ENCODE assay signal across 10 mouse cellular contexts in the genomic region with DNA sequence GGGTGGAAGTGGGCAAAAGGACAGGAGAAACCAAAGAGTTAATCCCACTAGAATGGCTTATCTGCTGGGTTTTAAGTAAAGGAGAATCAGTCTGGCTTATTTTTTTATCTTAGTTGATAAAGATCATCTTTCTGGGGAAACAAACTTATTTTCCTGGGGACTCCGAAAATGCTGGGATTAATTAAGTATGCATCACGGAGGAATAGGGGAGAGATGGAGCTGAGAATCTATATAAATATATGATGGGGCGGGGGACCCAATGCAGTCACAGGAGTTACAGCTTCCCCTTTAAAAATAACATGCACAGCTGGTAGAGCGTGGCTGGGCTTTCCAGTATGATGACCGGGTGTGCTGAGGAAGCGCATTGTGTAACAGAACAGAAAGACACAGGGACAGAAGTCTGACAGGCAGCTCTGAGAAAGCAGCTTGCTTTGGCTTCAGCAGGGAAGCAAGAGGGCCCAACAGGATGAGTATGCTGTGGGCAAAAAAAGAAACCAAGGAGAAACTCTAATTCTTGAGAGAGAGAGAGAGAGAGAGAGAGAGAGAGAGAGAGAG. TPM values are rescaled to one million over a fixed set of nuclear protein-coding genes. Genes with fewer than 3 reads are reported as not detected.
DNase-seq lines count a peak whose midpoint lies in the region; ATAC-seq and TF ChIP-seq lines count a peak whose summit lies in the region.
"Had no signal": no experiment of that assay in that cellular context is flagged by ENCODE, and none has a peak within 500 bp of the region (broad histone marks: within the 10 kb centered on the region; RNA-seq: fewer than 3 reads in every experiment).

No protein-coding gene starts in this region.

- peak overlapping the region; percentile 76 for H3K4me3 ChIP-seq in lung, embryonic 16.5 days (ENCODE audit: low read length)
- no peak overlapping the region for H3K4me3 ChIP-seq in thymus, adult 2 months (ENCODE audit: control insufficient read depth, insufficient read depth, low read length)
- H3K4me3 ChIP-seq: erythroblast, embryonic 14.5 days had no signal

- H3K4me2 ChIP-seq in lung, embryonic 16.5 days (ENCODE audit: low read depth, low read length) = peak overlapping the region; percentile 89

- TF ChIP-seq CTCF in thymus, adult 2 months (IDR thresholded peaks at IDR 0.05; ENCODE audit: borderline replicate concordance, control insufficient read depth, extremely low read depth, insufficient read depth, low read length, poor library complexity) = no peak

- H3K9me3 ChIP-seq in lung, embryonic 16.5 days (ENCODE audit: control insufficient read depth, low read length) = no peaks in the 10 kb centered on the region
- H3K9me3 ChIP-seq: midbrain, embryonic 12.5 days had no signal

- H3K36me3 ChIP-seq in lung, embryonic 16.5 days (ENCODE audit: control insufficient read depth, insufficient read depth, low read length) = peaks cover 4% of the 10 kb centered on the region; the same call in 1 of the 2 replicates
- no peaks in the 10 kb centered on the region for H3K36me3 ChIP-seq in thymus, adult 2 months (ENCODE audit: control insufficient read depth, insufficient read depth, low read length)
- H3K36me3 ChIP-seq: midbrain, embryonic 12.5 days had no signal

- peaks cover 45% of the 10 kb centered on the region for H3K27me3 ChIP-seq in lung, embryonic 16.5 days (ENCODE audit: control insufficient read depth, insufficient read depth, low read depth, low read length)
- peaks cover 20% of the 10 kb centered on the region for H3K27me3 ChIP-seq in thymus, adult 2 months (ENCODE audit: control insufficient read depth, insufficient read depth, low read length)

- no peak for TF ChIP-seq POLR2A in thymus, adult 2 months (IDR thresholded peaks at IDR 0.05; ENCODE audit: control insufficient read depth, extremely low read depth, insufficient read depth, low read length, poor library complexity)

- H3K4me1 ChIP-seq in lung, embryonic 16.5 days (replicated peaks; ENCODE audit: control insufficient read depth, insufficient read depth, low read length) = peaks cover 18% of the 10 kb centered on the region
- H3K4me1 ChIP-seq in thymus, adult 2 months (replicated peaks; ENCODE audit: control insufficient read depth, insufficient read depth, low read length) = peaks cover 15% of the 10 kb centered on the region; the same call in 1 of the 2 replicates

- WGBS in lung, embryonic 16.5 days = 22% methylated on average over 6 of the region's 6 CpGs
- WGBS in thymus, adult 2 months = 76% methylated on average over 6 of the region's 6 CpGs

- peak; percentile 40 for DNase-seq in embryo, embryonic 10.5 days (ENCODE audit: low spot score)
- DNase-seq in embryo, embryonic 9.5 days (ENCODE audit: extremely low spot score) = no peak
- peak; percentile 21 to 31 for DNase-seq in spleen, postnatal 36 days (ENCODE audit: low spot score in 2 of 2)
- no peak for DNase-seq in spleen, adult 12 weeks (ENCODE audit: low spot score)
- DNase-seq in thymus, adult 2 months = no peak
- no peak for DNase-seq in urinary bladder, postnatal 10 days (ENCODE audit: low spot score)
- no peak for DNase-seq in ovary, adult 18-20 months (ENCODE audit: low spot score)

- no peak overlapping the region for H3K27ac ChIP-seq in lung, embryonic 16.5 days (ENCODE audit: low read length)
- H3K27ac ChIP-seq in thymus, adult 2 months (ENCODE audit: control insufficient read depth, insufficient read depth, low read length) = no peak overlapping the region
- H3K27ac ChIP-seq: midbrain, embryonic 12.5 days had no signal

- no peak overlapping the region for H3K9ac ChIP-seq in lung, embryonic 16.5 days (ENCODE audit: low read length)

- no peak for ATAC-seq in lung, embryonic 16.5 days (ENCODE audit: low read depth)

RNA-seq across cellular contexts. Expression of a gene that starts 3.8 kb away (rescaled TPM):
- polyA plus RNA-seq in lung, embryonic 16.5 days (2015; fragmentation: Nextera tagmentation; extraction: Ambion mirVana) = 25.9 and 28.8 TPM in 2 replicates
- 15.5 and 18.4 TPM in 2 replicates for polyA plus RNA-seq in thymus, adult 2 months (2012; rRNA removed)

Comparison
In these comparisons a context has a peak if more than half of its experiments do, and no peak if none do; other contexts are left out.
1. DNase-seq: peak in embryo, embryonic 10.5 days (single experiment) and spleen, postnatal 36 days (2 of 2); none in embryo, embryonic 9.5 days (single experiment), spleen, adult 12 weeks (single experiment), thymus, adult 2 months (single experiment), urinary bladder, postnatal 10 days (single experiment) and ovary, adult 18-20 months (single experiment).